ENCODE assay signal across 11 mouse cellular contexts in genomic region chr5:136324506-136324905, GRCm38 (mm10).
A peak's percentile ranks its signal among the peaks of the same experiment; 100 is the strongest.
DNase-seq lines count a peak whose midpoint lies in the region; ATAC-seq and TF ChIP-seq lines count a peak whose summit lies in the region.
"Had no signal": no experiment of that assay in that cellular context is flagged by ENCODE, and none has a peak within 500 bp of the region (broad histone marks: within the 10 kb centered on the region; RNA-seq: fewer than 3 reads in every experiment).

No protein-coding gene starts in this region.

- peak; percentile 4 for DNase-seq in kidney, adult 2 months
- no peak for DNase-seq in kidney, postnatal 36 days
- DNase-seq in adrenal gland, postnatal 25 days, result peak; percentile 17
- peak; percentile 41 to 46 for DNase-seq in cerebellum, postnatal 10 days
- DNase-seq in heart, postnatal 36 days, result peak; percentile 44 to 52
- DNase-seq in forebrain, embryonic 11.5 days (ENCODE audit: low spot score), result no peak
- DNase-seq in spleen, postnatal 4 days (ENCODE audit: low spot score in 2 of 2), result no peak
- DNase-seq: forebrain, postnatal 0 days; kidney, postnatal 4 days had no signal

- no peak overlapping the region for H3K4me3 ChIP-seq in kidney, adult 2 months (ENCODE audit: insufficient read depth, low read depth, low read length)
- H3K4me3 ChIP-seq in forebrain, embryonic 11.5 days (ENCODE audit: low read depth, low read length), result no peak overlapping the region

- no peak overlapping the region for H3K9ac ChIP-seq in forebrain, embryonic 11.5 days (ENCODE audit: low read length)
- H3K9ac ChIP-seq: forebrain, postnatal 0 days had no signal

- no peak overlapping the region for H3K27ac ChIP-seq in kidney, adult 2 months (ENCODE audit: insufficient read depth, low read depth, low read length)
- H3K27ac ChIP-seq in forebrain, embryonic 11.5 days (ENCODE audit: low read depth, low read length), result no peak overlapping the region
- H3K27ac ChIP-seq: macrophage; stomach, postnatal 0 days had no signal

- no peaks in the 10 kb centered on the region for H3K4me1 ChIP-seq in kidney, adult 2 months (ENCODE audit: control insufficient read depth, insufficient read depth, low read length)
- H3K4me1 ChIP-seq in forebrain, embryonic 11.5 days (replicated peaks; ENCODE audit: control insufficient read depth, insufficient read depth, low read length), result no peaks in the 10 kb centered on the region

- H3K36me3 ChIP-seq in kidney, adult 2 months (ENCODE audit: control insufficient read depth, insufficient read depth, low read length), result peaks cover 4% of the 10 kb centered on the region; the same call in 1 of the 2 replicates
- no peaks in the 10 kb centered on the region; the same call in 1 of the 2 replicates for H3K36me3 ChIP-seq in forebrain, embryonic 11.5 days (ENCODE audit: control insufficient read depth, insufficient read depth, low read length)

- no peak for TF ChIP-seq CTCF in kidney, adult 2 months (conservative IDR thresholded peaks at IDR 0.05; ENCODE audit: insufficient read depth, insufficient read length, low read depth, low read length)

- no peaks in the 10 kb centered on the region for H3K27me3 ChIP-seq in kidney, adult 2 months (replicated peaks; ENCODE audit: control insufficient read depth, insufficient read depth, low read length)
- no peaks in the 10 kb centered on the region for H3K27me3 ChIP-seq in forebrain, embryonic 11.5 days (ENCODE audit: control insufficient read depth, insufficient read depth, low read length)

- no peak for ATAC-seq in forebrain, embryonic 11.5 days (replicated peaks; ENCODE audit: low FRiP score)
- ATAC-seq: forebrain, postnatal 0 days had no signal

- WGBS in kidney, adult 2 months, result 60% methylated on average over 4 of the region's 4 CpGs
- 86% methylated on average over 4 of the region's 4 CpGs for WGBS in forebrain, embryonic 11.5 days

- H3K4me2 ChIP-seq in forebrain, embryonic 11.5 days (ENCODE audit: low read depth, low read length, severe bottlenecking), result no peak overlapping the region

- H3K9me3 ChIP-seq in forebrain, embryonic 11.5 days (ENCODE audit: control insufficient read depth, low read length), result no peaks in the 10 kb centered on the region

- no peak for TF ChIP-seq POLR2A in kidney, adult 2 months (IDR thresholded peaks at IDR 0.05; ENCODE audit: low read depth, low read length)

- intact Hi-C loops in heart, postnatal 36 days (cut with DNase I), result no loop called here

Comparison
In these comparisons a context has a peak if more than half of its experiments do, and no peak if none do; other contexts are left out.
1. DNase-seq: peak in kidney, adult 2 months (single experiment), adrenal gland, postnatal 25 days (single experiment), cerebellum, postnatal 10 days (2 of 2) and heart, postnatal 36 days (2 of 2); none in kidney, postnatal 36 days (0 of 2), forebrain, embryonic 11.5 days (single experiment) and spleen, postnatal 4 days (0 of 2).